Mouse (Mus musculus) MEL (cell line): ENCODE data around the gene Klhl5. TPM values are rescaled to one million over a fixed set of nuclear protein-coding genes. Genes with fewer than 3 reads are reported as not detected.

Source experiments
- DNase-seq: peaks from one replicate; pipeline ENCODE4 v3.0.0; 2011; ENCODE audit warnings: low read depth, low spot score
- H3K27ac ChIP-seq: 2 replicates; pipeline ENCODE4 v1.5.1; 2012; ENCODE audit warnings: low read depth, mild to moderate bottlenecking, control low read depth, low read length, moderate library complexity; ENCODE audit not compliant: control insufficient read depth
- H3K27me3 ChIP-seq, 2 experiments: fragments of 150-350 bp in 1 of 2; sonication (generic) in 1 of 2; 2 replicates each; pipeline ENCODE4 v1.6.1; 2012; ENCODE audit warnings: low read length in 2 of 2, mild to moderate bottlenecking in 2 of 2, improper control_type of control experiment in 1 of 2, moderate library complexity in 1 of 2; ENCODE audit not compliant: insufficient read depth in 2 of 2, control insufficient read depth in 1 of 2
- H3K36me3 ChIP-seq, 2 experiments: 2 replicates each; pipeline ENCODE4 v1.6.1; 2012 to 2014; ENCODE audit warnings: low read length in 2 of 2, improper control_type of control experiment in 1 of 2, inconsistent platforms in 1 of 2, mild to moderate bottlenecking in 1 of 2; ENCODE audit not compliant: insufficient read depth in 2 of 2, control insufficient read depth in 1 of 2
- H3K4me1 ChIP-seq, 2 experiments: fragments of 150-350 bp in 1 of 2; sonication (generic) in 1 of 2; 2 replicates each; pipeline ENCODE4 v1.6.1; 2012; ENCODE audit warnings: low read length in 2 of 2, improper control_type of control experiment in 1 of 2, mild to moderate bottlenecking in 1 of 2; ENCODE audit not compliant: insufficient read depth in 2 of 2, control insufficient read depth in 1 of 2
- H3K4me3 ChIP-seq, 2 experiments: fragments of 150-350 bp in 1 of 2; sonication (generic) in 1 of 2; 2 replicates each; pipeline ENCODE4 v1.5.1; 2012; ENCODE audit warnings: low read depth in 2 of 2, low read length in 2 of 2, mild to moderate bottlenecking in 2 of 2, moderate library complexity in 2 of 2, control low read depth in 1 of 2, improper control_type of control experiment in 1 of 2; ENCODE audit not compliant: control insufficient read depth in 1 of 2, insufficient read depth in 1 of 2
- H3K79me2 ChIP-seq: 2 replicates; pipeline ENCODE4 v1.6.1; 2012; ENCODE audit warnings: mild to moderate bottlenecking, low read length, moderate library complexity; ENCODE audit not compliant: control insufficient read depth, poor library complexity, insufficient read depth
- H3K9ac ChIP-seq: 2 replicates; pipeline ENCODE4 v1.6.1; 2012; ENCODE audit warnings: low read depth, mild to moderate bottlenecking, control low read depth, low read length, moderate library complexity; ENCODE audit not compliant: control insufficient read depth, poor library complexity, severe bottlenecking
- H3K9me3 ChIP-seq: fragments of 150-350 bp; sonication (generic); replicated peaks from 2 replicates; pipeline ENCODE4 v1.6.1; 2012; ENCODE audit warnings: mild to moderate bottlenecking, low read length, improper control_type of control experiment, moderate library complexity; ENCODE audit not compliant: insufficient read depth
- E2F4 ChIP-seq: IDR thresholded peaks from 2 replicates; pipeline ENCODE4 v1.6.1; 2011; ENCODE audit warnings: low read depth, low read length, improper control_type of control experiment, borderline replicate concordance
- ELF1 ChIP-seq: IDR thresholded peaks from 2 replicates; pipeline ENCODE4 v1.6.1; 2014; ENCODE audit warnings: low read depth, mild to moderate bottlenecking, inconsistent platforms, low read length, improper control_type of control experiment, moderate library complexity
- EP300 ChIP-seq, 2 experiments: IDR thresholded peaks; 2 replicates each; pipeline ENCODE4 v1.6.1; 2011; ENCODE audit warnings: improper control_type of control experiment in 2 of 2, low read length in 2 of 2, low read depth in 1 of 2, mild to moderate bottlenecking in 1 of 2
- ETS1 ChIP-seq: IDR thresholded peaks from 2 replicates; pipeline ENCODE4 v1.6.1; 2012; ENCODE audit warnings: low read depth, mild to moderate bottlenecking, inconsistent platforms, low read length, improper control_type of control experiment, moderate library complexity
- JUND ChIP-seq: IDR thresholded peaks from 2 replicates; pipeline ENCODE4 v1.6.1; 2011; ENCODE audit warnings: low read depth, mild to moderate bottlenecking, improper control_type of control experiment, low read length
- MAFK ChIP-seq: IDR thresholded peaks from 2 replicates; pipeline ENCODE4 v1.6.1; 2011; ENCODE audit warnings: low read depth, mild to moderate bottlenecking, low read length, improper control_type of control experiment, borderline replicate concordance
- MEF2A ChIP-seq: IDR thresholded peaks from 2 replicates; pipeline ENCODE4 v1.6.1; 2014; ENCODE audit warnings: low read depth, mild to moderate bottlenecking, inconsistent platforms, low read length, improper control_type of control experiment; ENCODE audit not compliant: poor library complexity, insufficient replicate concordance, severe bottlenecking; ENCODE audit errors: extremely low read depth
- MYB ChIP-seq: IDR thresholded peaks from 2 replicates; pipeline ENCODE4 v1.6.1; 2011; ENCODE audit warnings: mild to moderate bottlenecking, low read depth, low read length, improper control_type of control experiment
- NRF1 ChIP-seq: IDR thresholded peaks from 2 replicates; pipeline ENCODE4 v1.6.1; 2014; ENCODE audit warnings: low read depth, mild to moderate bottlenecking, inconsistent platforms, low read length, improper control_type of control experiment, moderate library complexity; ENCODE audit not compliant: poor library complexity, insufficient read depth, severe bottlenecking
- POLR2A ChIP-seq, 2 experiments: IDR thresholded peaks; 2 replicates each; pipeline ENCODE4 v1.6.1; 2011 to 2012; ENCODE audit warnings: low read length in 2 of 2, mild to moderate bottlenecking in 2 of 2, control low read depth in 1 of 2, improper control_type of control experiment in 1 of 2, low read depth in 1 of 2, moderate library complexity in 1 of 2; ENCODE audit not compliant: control insufficient read depth in 1 of 2, insufficient read depth in 1 of 2, poor library complexity in 1 of 2
- POLR2AphosphoS5 ChIP-seq: IDR thresholded peaks from 2 replicates; pipeline ENCODE4 v1.6.1; 2012; ENCODE audit warnings: low read depth, borderline replicate concordance, mild to moderate bottlenecking, inconsistent platforms, low read length, moderate library complexity, mixed read lengths
- RAD21 ChIP-seq: IDR thresholded peaks from 2 replicates; pipeline ENCODE4 v1.6.1; 2011; ENCODE audit warnings: mild to moderate bottlenecking, low read depth, low read length, improper control_type of control experiment
- TAL1 ChIP-seq: IDR thresholded peaks from 2 replicates; pipeline ENCODE4 v1.6.1; 2012; ENCODE audit warnings: mild to moderate bottlenecking, inconsistent platforms, low read length, moderate library complexity, mixed read lengths
- TCF12 ChIP-seq: IDR thresholded peaks from 2 replicates; pipeline ENCODE4 v1.6.1; 2014; ENCODE audit warnings: low read depth, mild to moderate bottlenecking, inconsistent platforms, low read length, improper control_type of control experiment, moderate library complexity
- UBTF ChIP-seq: IDR thresholded peaks from 2 replicates; pipeline ENCODE4 v1.6.1; 2012; ENCODE audit warnings: low read depth, mild to moderate bottlenecking, inconsistent platforms, low read length, improper control_type of control experiment, moderate library complexity, borderline replicate concordance; ENCODE audit not compliant: insufficient read depth
- USF1 ChIP-seq: IDR thresholded peaks from 2 replicates; pipeline ENCODE4 v1.6.1; 2014; ENCODE audit warnings: low read depth, mild to moderate bottlenecking, inconsistent platforms, low read length, improper control_type of control experiment, moderate library complexity
- ZMIZ1 ChIP-seq: IDR thresholded peaks from 2 replicates; pipeline ENCODE4 v1.6.1; 2012; ENCODE audit warnings: low read depth, mild to moderate bottlenecking, inconsistent platforms, low read length, improper control_type of control experiment, moderate library complexity
- ZNF384 ChIP-seq: IDR thresholded peaks from 2 replicates; pipeline ENCODE4 v1.6.1; 2012; ENCODE audit warnings: low read depth, mild to moderate bottlenecking, inconsistent platforms, low read length, improper control_type of control experiment
- polyA plus RNA-seq, 2 experiments: library from polyadenylated mRNA; stranded (reverse) in 1 of 2; unstranded in 1 of 2; fragments of >175 nt in 1 of 2; fragments of >200 nt in 1 of 2; gene quantifications; 2 replicates each; pipeline versions ENCODE4 v1.2.1 to v1.2.4; 2012; ENCODE audit warnings: low replicate concordance in 2 of 2, low read depth in 1 of 2; ENCODE audit not compliant: insufficient read length in 2 of 2, insufficient read depth in 1 of 2, missing spikeins in 1 of 2
- total RNA-seq: library from RNA; depleted of rRNA; stranded (reverse); fragments of 300-350 nt; gene quantifications from 2 replicates; pipeline ENCODE4 v1.2.3, GENCODE M21; 2012

The Klhl5 gene
- total and polyA plus RNA-seq, 3 experiments: 8.0 to 15.5 TPM; not detected in 1

- H3K4me1 ChIP-seq: peaks cover 0 to 6% of the 10 kb centered on the region in 2 experiments; a peak in 1 of 4 replicates
- H3K27ac ChIP-seq: no peak overlapping the region
- H3K9ac ChIP-seq: no peak overlapping the region
- no peaks in the 10 kb centered on the region for H3K27me3 ChIP-seq
- no peak for TF ChIP-seq MYB
- TF ChIP-seq NRF1: no peak
- TF ChIP-seq E2F4: no peak
- no peak for TF ChIP-seq RAD21
- TF ChIP-seq TCF12: no peak
- TF ChIP-seq POLR2AphosphoS5: no peak
- no peak for TF ChIP-seq MEF2A
- no peak for TF ChIP-seq JUND
- no peak for TF ChIP-seq EP300 (IDR thresholded peaks at IDR 0.05; ENCODE audit: low read depth in 1 of 2, low read length in 2 of 2)
- TF ChIP-seq ELF1: no peak
- no peak for TF ChIP-seq ZNF384
- TF ChIP-seq ZMIZ1: no peak
- no peak for TF ChIP-seq UBTF
- no peak for TF ChIP-seq ETS1
- DNase-seq: no peak
- H3K9me3 ChIP-seq: no peaks in the 10 kb centered on the region
- no peaks in the 10 kb centered on the region for H3K79me2 ChIP-seq
- no peak overlapping the region for H3K4me3 ChIP-seq
- H3K36me3 ChIP-seq: peaks cover 0 to 7% of the 10 kb centered on the region in 2 experiments; a peak in 2 of 4 replicates
Observed at GRCm38 (mm10) chr5:65149706-65150105, 42.4 kb downstream of the Klhl5 start.

- Histone ChIP-seq H3K79me2 (no peaks in the 10 kb centered on the region), H3K27ac (no peak overlapping the region), H3K9me3 (no peaks in the 10 kb centered on the region), H3K4me1 (peaks cover 0 to 6% of the 10 kb centered on the region in 2 experiments; a peak in 1 of 4 replicates), H3K36me3 (peaks cover 0 to 7% of the 10 kb centered on the region in 2 experiments; a peak in 2 of 4 replicates), H3K4me3 (no peak overlapping the region), H3K27me3 (no peaks in the 10 kb centered on the region), H3K9ac (no peak overlapping the region)
- TF ChIP-seq TAL1: no peak
- TF ChIP-seq USF1: no peak
- no peak for TF ChIP-seq POLR2AphosphoS5
- TF ChIP-seq MAFK: no peak
- no peak for TF ChIP-seq POLR2A (IDR thresholded peaks at IDR 0.05; ENCODE audit: control insufficient read depth in 1 of 2, insufficient read depth in 1 of 2, low read depth in 1 of 2, low read length in 2 of 2, poor library complexity in 1 of 2)
- DNase-seq: no peak
Observed at GRCm38 (mm10) chr5:65150376-65150955, 43.1 kb downstream of the Klhl5 start.
